Comparison of ENCODE assay signal across 22 mouse cellular contexts in the genomic region with DNA sequence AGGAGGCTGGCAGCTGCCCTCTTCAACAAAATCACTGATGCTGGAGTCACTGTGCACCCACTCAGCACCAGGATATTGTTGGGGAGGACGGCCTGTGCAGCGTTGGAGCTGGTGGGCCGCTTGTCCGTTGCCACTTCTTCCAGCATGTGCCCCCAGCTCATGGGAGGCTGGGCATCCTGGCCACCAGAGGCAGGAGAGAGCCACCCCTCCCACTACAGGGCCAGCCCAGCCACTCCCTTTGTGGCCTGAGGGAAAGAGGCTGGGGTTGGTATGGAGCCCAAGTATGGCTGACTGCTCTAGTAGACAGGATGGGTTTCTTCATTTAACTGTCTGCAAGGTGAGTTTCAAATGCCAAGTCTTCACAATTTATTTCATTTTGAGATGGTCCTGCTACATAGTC. TPM values are rescaled to one million over a fixed set of nuclear protein-coding genes. Genes with fewer than 3 reads are reported as not detected.
DNase-seq lines count a peak whose midpoint lies in the region; ATAC-seq and TF ChIP-seq lines count a peak whose summit lies in the region.
"Had no signal": no experiment of that assay in that cellular context is flagged by ENCODE, and none has a peak within 500 bp of the region (broad histone marks: within the 10 kb centered on the region; RNA-seq: fewer than 3 reads in every experiment).

No protein-coding gene starts in this region.

- no peak for ATAC-seq in kidney, postnatal 0 days (replicated peaks; ENCODE audit: low FRiP score, low read depth)
- ATAC-seq in kidney, embryonic 14.5 days (ENCODE audit: low FRiP score, low TSS enrichment), result no peak
- ATAC-seq in midbrain, postnatal 0 days (ENCODE audit: low FRiP score), result no peak
- ATAC-seq in neural tube, embryonic 15.5 days (ENCODE audit: low FRiP score), result no peak
- ATAC-seq: forebrain, embryonic 16.5 days; intestine, embryonic 15.5 days; midbrain, embryonic 16.5 days; Patski had no signal

- no peak for DNase-seq in heart, adult 2 months
- DNase-seq in heart, adult 8-10 months (ENCODE audit: low spot score), result no peak
- DNase-seq in kidney, postnatal 0 days (ENCODE audit: low spot score), result no peak
- DNase-seq in midbrain, postnatal 0 days (ENCODE audit: low spot score), result no peak
- DNase-seq in midbrain, embryonic 10.5 days (ENCODE audit: low spot score), result no peak
- DNase-seq in frontal cortex, adult 2 months (ENCODE audit: extremely low spot score in 1 of 2, low spot score in 1 of 2), result no peak
- DNase-seq: cerebellum, adult 18-20 months; cerebellum, postnatal 25 days; embryo, embryonic 11 days; gastrocnemius, postnatal 36 days; kidney, postnatal 4 days had no signal

- H3K27me3 ChIP-seq in heart, adult 2 months (ENCODE audit: control insufficient read depth, insufficient read depth, low read length), result no peaks in the 10 kb centered on the region
- no peaks in the 10 kb centered on the region for H3K27me3 ChIP-seq in kidney, postnatal 0 days (ENCODE audit: insufficient read depth, low read length)
- peaks cover 11% of the 10 kb centered on the region; the same call in 1 of the 2 replicates for H3K27me3 ChIP-seq in kidney, embryonic 14.5 days (ENCODE audit: control insufficient read depth, insufficient read depth, low read length)
- H3K27me3 ChIP-seq in midbrain, postnatal 0 days (ENCODE audit: insufficient read depth, low read length), result no peaks in the 10 kb centered on the region
- H3K27me3 ChIP-seq in midbrain, embryonic 10.5 days (ENCODE audit: low read depth, poor library complexity, severe bottlenecking), result peaks cover 67% of the 10 kb centered on the region
- no peaks in the 10 kb centered on the region; the same call in 1 of the 2 replicates for H3K27me3 ChIP-seq in neural tube, embryonic 15.5 days (replicated peaks)
- H3K27me3 ChIP-seq: embryonic facial prominence, embryonic 15.5 days had no signal

- no peak overlapping the region for H3K27ac ChIP-seq in heart, adult 2 months
- H3K27ac ChIP-seq in kidney, postnatal 0 days, result no peak overlapping the region
- H3K27ac ChIP-seq in kidney, embryonic 14.5 days (ENCODE audit: low read depth, low read length), result no peak overlapping the region
- no peak overlapping the region for H3K27ac ChIP-seq in midbrain, postnatal 0 days (ENCODE audit: low read depth, low read length)
- no peak overlapping the region for H3K27ac ChIP-seq in midbrain, embryonic 10.5 days (replicated peaks)
- H3K27ac ChIP-seq in neural tube, embryonic 15.5 days (replicated peaks), result no peak overlapping the region
- H3K27ac ChIP-seq: embryonic facial prominence, embryonic 15.5 days; intestine, embryonic 15.5 days; kidney, embryonic 15.5 days; macrophage had no signal

- H3K4me1 ChIP-seq in heart, adult 2 months (ENCODE audit: control insufficient read depth, insufficient read depth, low read length), result peaks cover 3% of the 10 kb centered on the region
- H3K4me1 ChIP-seq in kidney, postnatal 0 days (replicated peaks; ENCODE audit: insufficient read depth, low read length), result peaks cover 16% of the 10 kb centered on the region; the same call in 1 of the 2 replicates
- H3K4me1 ChIP-seq in kidney, embryonic 14.5 days (ENCODE audit: control insufficient read depth, insufficient read depth, low read length), result peaks cover 16% of the 10 kb centered on the region; the same call in 1 of the 2 replicates
- H3K4me1 ChIP-seq in midbrain, postnatal 0 days (ENCODE audit: insufficient read depth, low read length), result peaks cover 4% of the 10 kb centered on the region; the same call in 1 of the 2 replicates
- peaks cover 52% of the 10 kb centered on the region for H3K4me1 ChIP-seq in midbrain, embryonic 10.5 days
- H3K4me1 ChIP-seq in neural tube, embryonic 15.5 days, result peaks cover 18% of the 10 kb centered on the region

- TF ChIP-seq CTCF in heart, adult 2 months (IDR thresholded peaks at IDR 0.05), result 0 out of 2 replicates have a peak, but pooled peaks have one; percentile 5
- peak; percentile 25; the same call in 1 of the 2 replicates for TF ChIP-seq CTCF in kidney, postnatal 0 days (IDR thresholded peaks at IDR 0.05; ENCODE audit: low read depth)
- peak; percentile 32; the same call in 1 of the 2 replicates for TF ChIP-seq CTCF in midbrain, postnatal 0 days (IDR thresholded peaks at IDR 0.05)

- 96% methylated on average over 4 of the region's 4 CpGs for WGBS in heart, adult 2 months
- 92% methylated on average over 4 of the region's 4 CpGs for WGBS in kidney, postnatal 0 days
- 93% methylated on average over 4 of the region's 4 CpGs for WGBS in kidney, embryonic 14.5 days
- 94% methylated on average over 4 of the region's 4 CpGs for WGBS in midbrain, postnatal 0 days
- 85% methylated on average over 4 of the region's 4 CpGs for WGBS in midbrain, embryonic 10.5 days
- 92% methylated on average over 4 of the region's 4 CpGs for WGBS in neural tube, embryonic 15.5 days

- H3K4me3 ChIP-seq in heart, adult 2 months, result no peak overlapping the region
- no peak overlapping the region for H3K4me3 ChIP-seq in kidney, postnatal 0 days (replicated peaks; ENCODE audit: low read depth, low read length)
- no peak overlapping the region for H3K4me3 ChIP-seq in kidney, embryonic 14.5 days (ENCODE audit: low read length)
- no peak overlapping the region for H3K4me3 ChIP-seq in midbrain, postnatal 0 days (ENCODE audit: low read depth, low read length)
- no peak overlapping the region for H3K4me3 ChIP-seq in midbrain, embryonic 10.5 days
- H3K4me3 ChIP-seq in neural tube, embryonic 15.5 days (replicated peaks), result no peak overlapping the region
- H3K4me3 ChIP-seq: embryonic facial prominence, embryonic 15.5 days; intestine, embryonic 15.5 days; kidney, embryonic 15.5 days had no signal

- H3K36me3 ChIP-seq in heart, adult 2 months (ENCODE audit: control insufficient read depth, insufficient read depth, low read length), result no peaks in the 10 kb centered on the region
- H3K36me3 ChIP-seq in kidney, postnatal 0 days (ENCODE audit: insufficient read depth, low read length), result no peaks in the 10 kb centered on the region
- H3K36me3 ChIP-seq in kidney, embryonic 14.5 days (ENCODE audit: control insufficient read depth, insufficient read depth, low read length), result no peaks in the 10 kb centered on the region
- H3K36me3 ChIP-seq in midbrain, postnatal 0 days (ENCODE audit: insufficient read depth, low read length), result peaks cover 57% of the 10 kb centered on the region
- 0 out of 2 replicates have a peak, but pooled peaks cover 3% of the 10 kb centered on the region for H3K36me3 ChIP-seq in midbrain, embryonic 10.5 days
- peaks cover 58% of the 10 kb centered on the region for H3K36me3 ChIP-seq in neural tube, embryonic 15.5 days
- H3K36me3 ChIP-seq: embryonic facial prominence, embryonic 15.5 days; G1E; intestine, embryonic 15.5 days; kidney, embryonic 15.5 days had no signal

- TF ChIP-seq EP300 in heart, adult 2 months (IDR thresholded peaks at IDR 0.05; ENCODE audit: insufficient read depth, low read depth, low read length), result no peak

- H3K79me2 ChIP-seq in heart, adult 2 months (replicated peaks; ENCODE audit: control insufficient read depth, insufficient read depth, low read length), result no peaks in the 10 kb centered on the region

- H3K9ac ChIP-seq in heart, adult 2 months (ENCODE audit: low read depth, low read length), result no peak overlapping the region
- no peak overlapping the region for H3K9ac ChIP-seq in kidney, postnatal 0 days (ENCODE audit: low read depth, low read length)
- H3K9ac ChIP-seq in kidney, embryonic 14.5 days (ENCODE audit: low read depth, low read length), result no peak overlapping the region
- H3K9ac ChIP-seq in midbrain, postnatal 0 days (replicated peaks; ENCODE audit: low read length, poor library complexity, severe bottlenecking), result no peak overlapping the region
- 0 out of 2 replicates have a peak overlapping the region, but pooled peaks have one; percentile 20 for H3K9ac ChIP-seq in neural tube, embryonic 15.5 days (replicated peaks)
- H3K9ac ChIP-seq: embryonic facial prominence, embryonic 15.5 days; intestine, embryonic 15.5 days; kidney, embryonic 15.5 days had no signal

- no peaks in the 10 kb centered on the region for H3K9me3 ChIP-seq in kidney, postnatal 0 days (replicated peaks; ENCODE audit: low read length)
- no peaks in the 10 kb centered on the region for H3K9me3 ChIP-seq in kidney, embryonic 14.5 days (ENCODE audit: control insufficient read depth, low read length)
- no peaks in the 10 kb centered on the region for H3K9me3 ChIP-seq in midbrain, postnatal 0 days (ENCODE audit: low read length)
- H3K9me3 ChIP-seq in midbrain, embryonic 10.5 days (replicated peaks), result no peaks in the 10 kb centered on the region
- H3K9me3 ChIP-seq in neural tube, embryonic 15.5 days (replicated peaks), result no peaks in the 10 kb centered on the region
- H3K9me3 ChIP-seq: embryonic facial prominence, embryonic 15.5 days; G1E; intestine, embryonic 15.5 days; kidney, embryonic 15.5 days had no signal

- H3K4me2 ChIP-seq in kidney, postnatal 0 days (ENCODE audit: low read length), result no peak overlapping the region
- no peak overlapping the region for H3K4me2 ChIP-seq in kidney, embryonic 14.5 days (replicated peaks; ENCODE audit: low read depth, low read length)
- H3K4me2 ChIP-seq in midbrain, postnatal 0 days (ENCODE audit: low read depth, low read length, poor library complexity, severe bottlenecking), result no peak overlapping the region
- H3K4me2 ChIP-seq in neural tube, embryonic 15.5 days, result peak overlapping the region; percentile 2; the same call in 1 of the 2 replicates
- H3K4me2 ChIP-seq: embryonic facial prominence, embryonic 15.5 days; intestine, embryonic 15.5 days; kidney, embryonic 15.5 days; liver, embryonic 11.5 days had no signal

- no peak for TF ChIP-seq POLR2A in heart, adult 2 months (IDR thresholded peaks at IDR 0.05; ENCODE audit: insufficient read depth, low read depth, low read length)

- intact Hi-C loops in heart, adult 2 months (cut with DNase I), result no loop called here

RNA-seq across cellular contexts. Expression of gene Aatk, which starts 32.2 kb away (rescaled TPM):
- total RNA-seq in heart, adult 2 months (2021), result 1 to 10 TPM; 3.6 to 4.7 TPM
- polyA plus RNA-seq in heart, adult 2 months (2012; rRNA removed), result 10.3 and 12.1 TPM in 2 replicates
- 1 to 10 TPM; 3.1 to 6.2 (median 4.7) TPM for total RNA-seq in heart, adult 8-10 months (2022)
- polyA plus RNA-seq in kidney, postnatal 0 days (2015; fragmentation: Nextera tagmentation; extraction: Ambion mirVana), result 1.4 TPM in 2 replicates
- 1.3 and 1.9 TPM in 2 replicates for polyA plus RNA-seq in kidney, embryonic 14.5 days (2014; fragmentation: Nextera tagmentation; extraction: Ambion mirVana)
- 170 and 178 TPM in 2 replicates for total RNA-seq in midbrain, postnatal 0 days (2014; rRNA removed)
- 44.9 and 46.9 TPM in 2 replicates for polyA plus RNA-seq in midbrain, postnatal 0 days (2015; fragmentation: Nextera tagmentation; extraction: Ambion mirVana)
- polyA plus RNA-seq in midbrain, embryonic 10.5 days (2016; fragmentation: Nextera tagmentation; extraction: Ambion mirVana), result 1.2 and 1.9 TPM in 2 replicates
- 38.2 and 46.2 TPM in 2 replicates for polyA plus RNA-seq in neural tube, embryonic 15.5 days (2015; fragmentation: Nextera tagmentation; extraction: Ambion mirVana)
- 182 and 188 TPM in 2 replicates for polyA plus RNA-seq in frontal cortex, adult 2 months (2012; rRNA removed)
- polyA plus RNA-seq: G1E had no signal
